Mouse (Mus musculus): ENCODE results near the gene Nkiras2. TPM values are rescaled to one million over a fixed set of nuclear protein-coding genes. Genes with fewer than 3 reads are reported as not detected.

The Nkiras2 gene
- total RNA-seq, 2 experiments from 2014 or later, result 53.4 to 55.2 TPM

Other genes starting within 250 kb of the Nkiras2 start
- 100 to 1,000 TPM; 232 to 245 TPM for gene Jup, start 221.5 kb upstream of the Nkiras2 start, total RNA-seq (2021)
- gene P3h4, start 204.4 kb upstream of the Nkiras2 start, total RNA-seq (2021), result 10 to 100 TPM; 19.1 to 19.9 TPM
- 10 to 100 TPM; 34.6 to 38.3 TPM for gene Fkbp10, start 203.5 kb upstream of the Nkiras2 start, total RNA-seq (2021)
- gene Nt5c3b, start 177.4 kb upstream of the Nkiras2 start, total RNA-seq (2021), result 10 to 100 TPM; 36.2 to 36.4 TPM
- under 1 TPM; 0.41 to 0.76 TPM for gene Klhl10, start 177.3 kb upstream of the Nkiras2 start, total RNA-seq (2021)
- 10 to 100 TPM; 12.2 to 13.4 TPM for gene Klhl11, start 146.5 kb upstream of the Nkiras2 start, total RNA-seq (2021)
- 10 to 100 TPM; 38.9 to 41.2 TPM for gene Acly, start 91.2 kb upstream of the Nkiras2 start, total RNA-seq (2021)
- under 1 TPM; 0.24 to 0.36 TPM for gene Ttc25, start 73.6 kb upstream of the Nkiras2 start, total RNA-seq (2021)
- 1 to 10 TPM; 6.2 to 7.6 TPM for gene Cnp, start 44.3 kb upstream of the Nkiras2 start, total RNA-seq (2021)
- gene Dnajc7, start 924 bp downstream of the Nkiras2 start, total RNA-seq (2021), result 100 to 1,000 TPM; 158 TPM
- under 1 TPM; 0.10 to 0.29 TPM for gene Zfp385c, start 73.2 kb downstream of the Nkiras2 start, total RNA-seq (2021)
- gene Dhx58, start 85.0 kb downstream of the Nkiras2 start, total RNA-seq (2021), result under 1 TPM; 0.76 to 1.00 TPM
- 10 to 100 TPM; 12.9 to 13.7 TPM for gene Kat2a, start 93.2 kb downstream of the Nkiras2 start, total RNA-seq (2021)
- not detected for gene Hspb9, start 94.6 kb downstream of the Nkiras2 start, total RNA-seq (2021)
- gene Rab5c, start 119.0 kb downstream of the Nkiras2 start, total RNA-seq (2021), result 10 to 100 TPM; 70.4 to 74.6 TPM
- not detected for gene Kcnh4, start 140.7 kb downstream of the Nkiras2 start, total RNA-seq (2021)
- not detected for gene Hcrt, start 143.7 kb downstream of the Nkiras2 start, total RNA-seq (2021)
- gene Ghdc, start 151.7 kb downstream of the Nkiras2 start, total RNA-seq (2021), result 10 to 100 TPM; 12.7 to 13.3 TPM
- 10 to 100 TPM; 62.4 to 66.5 TPM for gene Stat5b, start 231.5 kb downstream of the Nkiras2 start, total RNA-seq (2021)
- 10 to 100 TPM; 28.1 to 28.7 TPM for gene Stat5a, start 240.1 kb downstream of the Nkiras2 start, total RNA-seq (2021)

All from heart, postnatal 14 days (tissue).